Mouse (Mus musculus): ENCODE measurements around the gene Mms19. TPM values are rescaled to one million over a fixed set of nuclear protein-coding genes. Genes with fewer than 3 reads are reported as not detected.

Mms19 gene
- polyA plus RNA-seq, 1 experiment = 142 TPM

GRCm38 (mm10) chr19:42017399-42018247 lies 36.7 kb upstream of the Mms19 start:
- DNase-seq = no peak
- H3K36me3 ChIP-seq (ENCODE audit: control insufficient read depth, insufficient read depth, low read length) = no peaks in the 10 kb centered on the region
- H3K4me3 ChIP-seq (ENCODE audit: control insufficient read depth, insufficient read depth, low read length) = no peak overlapping the region
- peaks cover 25% of the 10 kb centered on the region for H3K4me1 ChIP-seq (replicated peaks; ENCODE audit: control insufficient read depth, insufficient read depth, low read length)
- no peak for TF ChIP-seq POLR2A (IDR thresholded peaks at IDR 0.05; ENCODE audit: control insufficient read depth, extremely low read depth, insufficient read depth, low read length, poor library complexity)
- TF ChIP-seq CTCF (IDR thresholded peaks at IDR 0.05; ENCODE audit: borderline replicate concordance, control insufficient read depth, extremely low read depth, insufficient read depth, low read length, poor library complexity) = no peak
- no peaks in the 10 kb centered on the region for H3K27me3 ChIP-seq (ENCODE audit: control insufficient read depth, insufficient read depth, low read length)
- 74% methylated on average over 8 of the region's 8 CpGs for WGBS
- no peak overlapping the region; the same call in 1 of the 2 replicates for H3K27ac ChIP-seq (ENCODE audit: control insufficient read depth, insufficient read depth, low read length)

GRCm38 (mm10) chr19:42016840-42017239 lies 35.9 kb upstream of the Mms19 start:
- Histone ChIP-seq H3K4me1 (replicated peaks; ENCODE audit: control insufficient read depth, insufficient read depth, low read length) (peaks cover 30% of the 10 kb centered on the region), H3K36me3 (ENCODE audit: control insufficient read depth, insufficient read depth, low read length) (no peaks in the 10 kb centered on the region), H3K27me3 (ENCODE audit: control insufficient read depth, insufficient read depth, low read length) (no peaks in the 10 kb centered on the region), H3K27ac (ENCODE audit: control insufficient read depth, insufficient read depth, low read length) (no peak overlapping the region), H3K4me3 (ENCODE audit: control insufficient read depth, insufficient read depth, low read length) (no peak overlapping the region)
- 93% methylated on average over 5 of the region's 5 CpGs for WGBS
- no peak for DNase-seq
- no peak for TF ChIP-seq POLR2A (IDR thresholded peaks at IDR 0.05; ENCODE audit: control insufficient read depth, extremely low read depth, insufficient read depth, low read length, poor library complexity)

DNA sequence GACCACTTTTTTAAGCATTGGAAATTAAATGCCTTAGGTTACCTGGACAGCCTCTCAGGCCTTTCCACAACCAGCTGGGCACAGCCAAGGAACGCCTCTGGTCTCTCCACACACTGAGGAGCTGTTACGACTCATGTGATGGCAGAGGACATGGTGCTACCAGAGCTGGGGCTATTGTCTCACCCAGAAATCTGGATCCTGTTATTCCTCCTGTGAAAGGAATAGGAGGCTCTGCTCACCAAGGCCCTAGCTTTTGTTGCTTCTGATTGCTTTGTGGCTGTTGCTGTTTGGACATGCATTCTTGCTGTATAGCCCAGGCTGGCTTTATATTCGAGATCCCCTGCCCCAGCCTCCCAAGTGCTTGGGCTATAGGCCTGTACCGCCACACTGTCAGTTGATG lies 35.3 kb upstream of the Mms19 start:
- DNase-seq = no peak
- H3K27ac ChIP-seq (ENCODE audit: control insufficient read depth, insufficient read depth, low read length) = no peak overlapping the region
- no peaks in the 10 kb centered on the region for H3K36me3 ChIP-seq (ENCODE audit: control insufficient read depth, insufficient read depth, low read length)
- H3K27me3 ChIP-seq (ENCODE audit: control insufficient read depth, insufficient read depth, low read length) = no peaks in the 10 kb centered on the region
- H3K4me1 ChIP-seq (replicated peaks; ENCODE audit: control insufficient read depth, insufficient read depth, low read length) = peaks cover 31% of the 10 kb centered on the region
- 86% methylated on average over 4 of the region's 4 CpGs for WGBS
- H3K4me3 ChIP-seq (ENCODE audit: control insufficient read depth, insufficient read depth, low read length) = no peak overlapping the region
- TF ChIP-seq POLR2A (IDR thresholded peaks at IDR 0.05; ENCODE audit: control insufficient read depth, extremely low read depth, insufficient read depth, low read length, poor library complexity) = no peak

DNA sequence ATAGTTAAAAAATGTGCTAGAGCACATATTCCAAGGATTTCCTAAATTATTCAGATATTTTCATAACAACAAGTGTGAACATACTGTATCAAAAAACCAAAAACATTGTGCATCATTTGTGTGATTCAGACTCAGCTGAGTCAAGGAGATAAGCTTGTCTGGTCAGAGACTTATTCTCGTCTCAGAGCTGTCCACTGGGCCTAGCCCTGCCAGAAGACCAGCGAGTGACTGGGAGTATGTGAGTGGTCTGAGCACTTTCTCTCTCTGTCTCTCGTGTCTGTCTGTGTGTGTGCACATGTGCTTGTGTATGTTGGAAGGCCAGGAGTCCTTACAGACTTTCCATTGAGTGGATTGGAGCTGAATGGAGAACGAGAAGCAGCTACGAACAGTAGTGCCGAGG lies 34.0 kb upstream of the Mms19 start:
- no peaks in the 10 kb centered on the region for H3K27me3 ChIP-seq (ENCODE audit: control insufficient read depth, insufficient read depth, low read length)
- no peak overlapping the region for H3K27ac ChIP-seq (ENCODE audit: control insufficient read depth, insufficient read depth, low read length)
- peaks cover 43% of the 10 kb centered on the region for H3K4me1 ChIP-seq (replicated peaks; ENCODE audit: control insufficient read depth, insufficient read depth, low read length)
- WGBS = 94% methylated on average over 6 of the region's 6 CpGs
- no peak overlapping the region for H3K4me3 ChIP-seq (ENCODE audit: control insufficient read depth, insufficient read depth, low read length)
- no peaks in the 10 kb centered on the region for H3K36me3 ChIP-seq (ENCODE audit: control insufficient read depth, insufficient read depth, low read length)
- TF ChIP-seq POLR2A (IDR thresholded peaks at IDR 0.05; ENCODE audit: control insufficient read depth, extremely low read depth, insufficient read depth, low read length, poor library complexity) = no peak
- no peak for TF ChIP-seq CTCF (IDR thresholded peaks at IDR 0.05; ENCODE audit: borderline replicate concordance, control insufficient read depth, extremely low read depth, insufficient read depth, low read length, poor library complexity)
- no peak for DNase-seq

GRCm38 (mm10) chr19:42014231-42014825 lies 33.4 kb upstream of the Mms19 start:
- H3K27me3 ChIP-seq (ENCODE audit: control insufficient read depth, insufficient read depth, low read length) = no peaks in the 10 kb centered on the region
- H3K4me3 ChIP-seq (ENCODE audit: control insufficient read depth, insufficient read depth, low read length) = no peak overlapping the region
- H3K36me3 ChIP-seq (ENCODE audit: control insufficient read depth, insufficient read depth, low read length) = no peaks in the 10 kb centered on the region
- H3K4me1 ChIP-seq (replicated peaks; ENCODE audit: control insufficient read depth, insufficient read depth, low read length) = peaks cover 45% of the 10 kb centered on the region
- DNase-seq = no peak
- no peak for TF ChIP-seq CTCF (IDR thresholded peaks at IDR 0.05; ENCODE audit: borderline replicate concordance, control insufficient read depth, extremely low read depth, insufficient read depth, low read length, poor library complexity)
- no peak for TF ChIP-seq POLR2A (IDR thresholded peaks at IDR 0.05; ENCODE audit: control insufficient read depth, extremely low read depth, insufficient read depth, low read length, poor library complexity)
- 93% methylated on average over 3 of the region's 3 CpGs for WGBS
- H3K27ac ChIP-seq (ENCODE audit: control insufficient read depth, insufficient read depth, low read length) = no peak overlapping the region

- no peaks in the 10 kb centered on the region for H3K27me3 ChIP-seq (ENCODE audit: control insufficient read depth, insufficient read depth, low read length)
- 96% methylated on average over 7 of the region's 7 CpGs for WGBS
Measured at GRCm38 (mm10) chr19:42011123-42011522, 30.2 kb upstream of the Mms19 start.

More at GRCm38 (mm10) chr19:42011123-42011522, 30.2 kb upstream of the Mms19 start:
- TF ChIP-seq CTCF (IDR thresholded peaks at IDR 0.05; ENCODE audit: borderline replicate concordance, control insufficient read depth, extremely low read depth, insufficient read depth, low read length, poor library complexity) (no peak), POLR2A (IDR thresholded peaks at IDR 0.05; ENCODE audit: control insufficient read depth, extremely low read depth, insufficient read depth, low read length, poor library complexity) (no peak)
- Histone ChIP-seq H3K27ac (ENCODE audit: control insufficient read depth, insufficient read depth, low read length) (no peak overlapping the region), H3K36me3 (ENCODE audit: control insufficient read depth, insufficient read depth, low read length) (no peaks in the 10 kb centered on the region), H3K4me3 (ENCODE audit: control insufficient read depth, insufficient read depth, low read length) (no peak overlapping the region), H3K4me1 (replicated peaks; ENCODE audit: control insufficient read depth, insufficient read depth, low read length) (peaks cover 38% of the 10 kb centered on the region)
- DNase-seq = no peak
